Mouse (Mus musculus) erythroid progenitor cell, adult 5-6 weeks (primary cell): ENCODE measurements around the gene Celf1. TPM values are rescaled to one million over a fixed set of nuclear protein-coding genes. Genes with fewer than 3 reads are reported as not detected.
"Not testable (repeated sequence)": the region's sequence is repeated elsewhere in the genome, so short reads cannot be mapped to it uniquely, and the experiment has no call there.

Experiments
- ATAC-seq: replicated peaks from 2 replicates; pipeline ENCODE4 v1.8.0; 2016; ENCODE audit warnings: moderate number of reproducible peaks, mild to moderate bottlenecking, moderate TSS enrichment, inconsistent platforms; ENCODE audit not compliant: poor library complexity, low FRiP score, severe bottlenecking
- total RNA-seq, 2 experiments: library from RNA; stranded (forward) in 1 of 2; stranded (reverse) in 1 of 2; fragments of 150-400 nt in 1 of 2; fragments of 186-747, 209-891 nt in 1 of 2; gene quantifications; 2 replicates each; pipeline versions ENCODE4 v1.2.3 to v1.2.4; 2015 to 2017; ENCODE audit warnings: low replicate concordance in 2 of 2

The Celf1 gene
- total RNA-seq, 2 experiments from 2014 or later = 114 to 119 TPM

- no peak for ATAC-seq
These were observed 75.2 kb downstream of the Celf1 start for GRCm38 (mm10) chr2:91015386-91015785.

- no peak for ATAC-seq
These were observed 78.0 kb downstream of the Celf1 start for GRCm38 (mm10) chr2:91018061-91018788.

GRCm38 (mm10) chr2:91019911-91020310 lies 79.7 kb downstream of the Celf1 start:
- no peak for ATAC-seq

GRCm38 (mm10) chr2:91022266-91022665 lies 82.1 kb downstream of the Celf1 start:
- ATAC-seq = not testable (repeated sequence)

- ATAC-seq = no peak
These were observed 82.9 kb downstream of the Celf1 start for GRCm38 (mm10) chr2:91023131-91023530.

GRCm38 (mm10) chr2:91023956-91024355 lies 83.8 kb downstream of the Celf1 start:
- ATAC-seq = no peak

- no peak for ATAC-seq
These were observed 84.9 kb downstream of the Celf1 start for GRCm38 (mm10) chr2:91025081-91025516.

GRCm38 (mm10) chr2:91026491-91026890 lies 86.3 kb downstream of the Celf1 start:
- ATAC-seq = peak; percentile 77

GRCm38 (mm10) chr2:91027391-91028214 lies 87.4 kb downstream of the Celf1 start:
- peak; percentile 39; the same call in 1 of the 2 replicates for ATAC-seq

- no peak for ATAC-seq
These were observed 91.0 kb downstream of the Celf1 start for GRCm38 (mm10) chr2:91031216-91031615.

GRCm38 (mm10) chr2:91033000-91033399 lies 92.8 kb downstream of the Celf1 start:
- ATAC-seq = no peak

GRCm38 (mm10) chr2:91035385-91035784 lies 95.2 kb downstream of the Celf1 start, which contains the start of gene Rapsn:
Gene Rapsn (plus strand): TSS chr2:91035620.
- no peak for ATAC-seq

GRCm38 (mm10) chr2:91041786-91042185 lies 101.6 kb downstream of the Celf1 start:
- no peak for ATAC-seq

GRCm38 (mm10) chr2:91042651-91043398 lies 102.6 kb downstream of the Celf1 start:
- ATAC-seq = no peak

GRCm38 (mm10) chr2:91044727-91045126 lies 104.5 kb downstream of the Celf1 start:
- no peak for ATAC-seq

- not testable (repeated sequence) for ATAC-seq
These were observed 105.6 kb downstream of the Celf1 start for GRCm38 (mm10) chr2:91045805-91046204.

- no peak for ATAC-seq
These were observed 107.2 kb downstream of the Celf1 start for GRCm38 (mm10) chr2:91047359-91047758.

GRCm38 (mm10) chr2:91051917-91052316 lies 111.7 kb downstream of the Celf1 start:
- ATAC-seq = no peak

- ATAC-seq = no peak
These were observed 112.6 kb downstream of the Celf1 start for GRCm38 (mm10) chr2:91052752-91053151.
